Mouse (Mus musculus): ENCODE measurements around the gene Olfr1442.
"Not testable (repeated sequence)": the region's sequence is repeated elsewhere in the genome, so short reads cannot be mapped to it uniquely, and the experiment has no call there.

Gene Olfr1442

DNA sequence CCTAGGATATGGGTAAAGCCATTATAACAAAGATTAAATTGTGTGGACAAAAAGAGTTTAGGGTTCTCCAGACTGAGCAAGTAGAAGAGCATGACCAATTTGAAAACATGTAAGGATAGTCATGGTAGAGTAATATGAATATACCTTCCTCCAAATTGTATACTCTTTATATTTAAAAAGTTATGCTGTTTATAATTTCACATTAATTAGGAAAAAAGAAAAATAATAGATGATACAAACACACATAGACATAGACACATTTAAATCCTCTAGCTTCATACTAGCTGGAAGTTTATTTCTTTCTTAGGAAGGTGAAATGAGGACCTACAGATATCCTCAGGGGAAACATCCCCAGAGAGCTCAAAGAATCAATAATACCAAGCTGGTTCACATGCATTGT lies at the start of gene Olfr1442:
TSS of gene Olfr1442 (plus strand) at position 301 of the 400 bp plus-strand sequence.
- DNase-seq (ENCODE audit: low read depth, low spot score): no peak

DNA sequence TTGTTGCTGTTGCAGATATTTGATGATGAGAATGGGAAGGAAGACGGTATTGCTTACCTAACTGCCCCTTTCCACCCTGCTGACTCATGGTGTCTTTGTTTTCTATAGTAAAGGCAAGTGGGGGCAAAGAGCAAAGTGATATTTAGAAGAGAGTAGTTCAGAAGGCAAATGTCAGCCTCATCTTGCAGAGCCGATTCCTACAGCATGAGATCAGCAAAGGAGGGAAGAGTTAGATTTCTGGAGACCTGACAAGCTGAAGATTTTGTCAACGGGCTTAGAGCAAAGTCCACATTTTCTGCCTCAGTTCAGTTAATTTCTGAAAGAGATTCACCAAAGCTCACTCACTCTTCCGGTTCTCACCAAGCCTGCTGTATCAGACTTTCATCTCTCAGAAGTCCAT lies 37.1 kb upstream of the Olfr1442 start, which contains the start of gene Glyat:
TSS of gene Glyat (plus strand) at position 133 of the 400 bp plus-strand sequence.
- no peak for DNase-seq (ENCODE audit: low read depth, low spot score)

DNA sequence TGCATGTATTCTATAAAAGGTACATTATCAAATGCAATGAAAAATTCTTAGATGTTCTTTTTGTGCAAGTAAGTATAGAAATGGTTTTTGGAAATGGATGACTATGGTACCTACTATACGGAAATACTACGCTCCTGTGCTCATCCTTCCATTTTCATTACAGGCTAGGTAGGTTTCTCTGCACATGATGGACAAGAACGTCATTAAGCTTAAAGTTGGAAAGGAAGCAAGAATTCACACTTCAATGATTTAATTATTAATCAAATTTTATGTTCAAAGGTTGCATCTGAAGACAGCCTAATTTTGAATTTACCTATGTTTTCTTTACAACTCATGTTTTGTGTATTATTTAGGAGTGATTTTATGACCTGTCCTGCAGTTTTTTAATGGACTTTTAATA lies 36.0 kb upstream of the Olfr1442 start:
- no peak for DNase-seq (ENCODE audit: low read depth, low spot score)

DNA sequence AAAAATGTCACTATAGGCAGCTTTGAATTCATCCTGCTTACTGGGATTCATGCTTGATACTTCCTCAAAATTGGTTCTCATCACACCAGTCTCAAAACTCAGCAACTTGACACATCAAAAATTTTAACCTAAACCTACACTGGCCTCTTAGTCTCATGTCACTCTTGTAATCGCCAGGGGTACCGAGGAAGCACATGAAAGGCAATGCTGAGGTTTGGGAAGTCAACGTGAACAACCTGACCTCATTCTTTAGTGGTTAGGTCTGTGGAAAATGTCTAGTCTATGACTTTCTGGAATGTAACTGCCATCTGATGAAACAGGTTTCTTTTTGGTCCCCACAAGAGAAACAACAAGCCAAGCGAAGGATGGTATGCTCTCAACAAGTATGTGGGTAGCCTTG lies 35.3 kb upstream of the Olfr1442 start:
- no peak for DNase-seq (ENCODE audit: low read depth, low spot score)

DNA sequence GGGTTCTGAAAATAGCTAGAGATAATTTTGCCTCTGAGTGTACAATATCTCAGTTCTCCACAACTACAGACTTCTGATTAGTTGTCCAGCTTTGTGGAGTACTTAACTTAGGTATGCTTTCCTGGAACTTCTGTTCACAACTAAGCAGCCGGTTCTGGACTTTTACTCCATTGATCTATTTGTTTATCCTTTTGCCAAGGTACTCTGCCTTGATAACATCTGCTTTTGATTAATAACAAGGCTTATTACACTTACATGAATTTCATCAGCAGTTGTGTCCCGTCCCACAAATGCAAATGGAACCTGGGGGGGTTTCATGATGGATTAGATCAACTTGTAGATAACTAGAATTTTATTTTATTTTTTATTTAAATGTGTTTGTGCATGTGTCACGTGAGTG lies 33.4 kb upstream of the Olfr1442 start:
- no peak for DNase-seq (ENCODE audit: low read depth, low spot score)

DNA sequence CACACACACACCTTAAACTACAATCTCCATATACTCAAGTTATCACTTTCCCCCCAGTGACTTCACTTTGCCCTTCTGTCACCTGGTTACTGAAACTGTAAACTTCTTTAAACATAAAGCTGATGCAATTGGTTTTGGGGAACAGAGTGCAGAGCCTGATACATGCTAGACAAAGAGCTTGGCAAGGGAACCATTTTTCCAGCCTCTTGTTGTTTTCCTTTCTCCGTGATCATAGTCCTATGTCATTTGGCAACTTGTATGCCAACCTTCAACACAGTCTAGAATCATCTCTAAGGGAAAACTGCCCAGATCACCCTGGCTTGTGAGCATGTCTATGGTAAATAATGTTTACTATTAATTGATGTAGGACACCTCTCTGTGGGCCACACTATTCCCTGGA lies 32.2 kb upstream of the Olfr1442 start:
- no peak for DNase-seq (ENCODE audit: low read depth, low spot score)

DNA sequence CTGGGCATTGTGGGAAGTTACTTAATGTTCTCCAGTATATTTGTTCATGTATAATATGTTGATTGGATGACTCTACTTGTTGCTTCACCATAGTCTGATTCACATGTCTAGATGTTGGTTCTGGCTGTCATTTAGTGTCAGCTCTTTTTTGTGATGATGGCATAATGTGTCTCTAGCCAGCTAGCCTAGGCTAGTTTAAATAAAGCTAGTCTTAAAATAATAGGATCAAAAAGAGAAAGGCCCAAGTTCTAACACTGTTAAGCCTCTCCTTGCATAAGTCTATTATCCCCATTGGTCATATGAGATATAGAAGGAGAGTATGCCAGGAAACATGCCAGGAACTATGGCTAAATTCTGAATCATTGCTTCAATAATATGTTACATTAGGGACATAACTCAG lies 20.7 kb upstream of the Olfr1442 start:
- no peak for DNase-seq (ENCODE audit: low read depth, low spot score)

DNA sequence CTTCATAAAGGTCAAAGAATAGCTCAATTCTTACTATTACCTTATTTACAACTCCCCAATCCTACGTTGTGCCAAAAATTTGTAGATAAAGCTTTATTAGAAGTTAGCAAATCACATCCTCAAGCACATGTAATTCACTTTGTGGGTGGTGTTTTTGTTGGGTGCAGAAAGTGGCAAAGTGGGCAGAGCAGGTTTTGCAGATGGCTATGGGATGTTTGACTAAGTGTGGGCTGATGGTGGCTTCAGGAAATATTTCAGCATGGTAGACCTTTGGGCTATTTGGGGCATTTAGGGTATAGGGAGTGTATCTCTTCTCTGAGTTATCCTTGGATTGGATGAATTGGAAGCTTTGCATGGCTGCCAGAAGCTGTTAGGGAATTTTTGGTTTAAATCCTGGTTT lies 4.1 kb upstream of the Olfr1442 start:
- no peak for DNase-seq (ENCODE audit: low read depth, low spot score)

DNA sequence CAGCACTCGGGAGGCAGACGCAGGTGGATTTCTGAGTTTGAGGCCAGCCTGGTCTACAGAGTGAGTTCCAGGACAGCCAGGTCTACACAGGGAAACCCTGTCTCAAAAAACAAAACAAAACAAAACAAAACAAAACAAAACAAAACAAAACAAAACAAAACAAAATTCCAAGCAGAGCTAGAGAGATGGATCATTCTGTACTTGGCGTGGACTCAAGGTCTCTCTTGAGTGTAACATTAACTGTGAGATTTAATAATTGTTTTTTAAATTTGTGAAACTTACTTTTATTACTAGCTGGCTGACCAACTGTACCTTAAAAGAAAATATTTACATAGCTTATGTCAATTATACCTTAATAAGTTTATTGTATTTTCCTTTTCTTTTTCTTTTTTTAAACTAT lies 1.6 kb upstream of the Olfr1442 start:
- not testable (repeated sequence) for DNase-seq (ENCODE audit: low read depth, low spot score)

DNA sequence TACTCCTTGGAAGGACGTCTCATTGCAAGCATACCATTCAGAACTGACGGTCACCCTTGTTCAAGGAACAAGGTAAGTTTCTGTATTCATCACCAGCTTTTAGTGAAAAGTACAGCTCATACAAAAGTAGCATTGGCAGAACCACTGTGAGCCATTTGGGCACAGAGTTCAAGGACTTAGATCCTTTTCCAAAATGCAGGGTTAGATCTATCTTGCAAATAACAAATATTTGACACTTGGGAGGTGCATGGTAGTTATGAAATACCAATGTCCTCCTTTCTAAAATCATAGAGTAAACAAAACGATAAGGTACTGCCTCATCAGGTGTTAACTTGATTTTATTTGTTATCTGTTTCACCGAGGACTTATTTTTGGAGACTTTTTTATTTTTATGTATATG lies 812 bp downstream of the Olfr1442 start:
- DNase-seq (ENCODE audit: low read depth, low spot score): no peak

DNA sequence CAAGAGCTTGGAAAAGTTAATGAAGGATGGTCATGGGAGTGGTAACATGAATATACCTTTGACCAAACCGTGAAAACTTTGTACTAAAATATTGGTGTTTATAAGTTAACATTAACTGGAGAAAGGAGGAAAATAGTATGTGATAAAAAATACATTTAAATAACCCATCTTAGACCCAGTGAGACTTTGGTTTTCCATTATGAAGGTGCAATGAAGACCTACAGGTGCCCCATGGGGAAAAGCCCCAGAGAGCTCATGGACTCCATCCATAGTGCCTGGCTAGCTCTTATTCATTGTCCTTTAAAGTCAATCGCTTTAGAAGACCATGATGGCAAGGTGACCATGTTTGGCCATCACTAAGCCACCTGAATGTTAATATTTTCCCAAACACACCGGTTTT lies 7.6 kb downstream of the Olfr1442 start, which contains the start of gene Olfr1443:
TSS of gene Olfr1443 (plus strand) at position 301 of the 400 bp plus-strand sequence.
- no peak for DNase-seq (ENCODE audit: low read depth, low spot score)

DNA sequence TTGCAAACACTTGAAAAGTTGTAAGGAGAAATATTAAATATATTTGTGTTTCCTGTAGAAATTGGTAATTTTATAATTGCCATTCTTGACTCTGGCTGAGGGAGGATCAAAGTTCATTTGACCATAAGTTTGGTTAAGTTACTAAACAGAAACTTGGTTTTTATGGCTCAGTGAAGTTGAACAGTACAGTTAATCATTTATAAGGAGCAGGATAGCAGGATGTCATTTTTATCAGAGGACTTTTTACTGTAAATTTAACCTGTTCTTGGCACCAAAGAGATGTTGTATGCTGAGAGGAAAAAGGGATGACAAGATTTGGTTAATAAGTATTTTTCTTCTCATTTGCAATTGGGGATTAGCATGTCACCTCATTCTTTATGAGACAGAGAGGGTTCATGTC lies 14.4 kb downstream of the Olfr1442 start:
- DNase-seq (ENCODE audit: low read depth, low spot score): no peak

DNA sequence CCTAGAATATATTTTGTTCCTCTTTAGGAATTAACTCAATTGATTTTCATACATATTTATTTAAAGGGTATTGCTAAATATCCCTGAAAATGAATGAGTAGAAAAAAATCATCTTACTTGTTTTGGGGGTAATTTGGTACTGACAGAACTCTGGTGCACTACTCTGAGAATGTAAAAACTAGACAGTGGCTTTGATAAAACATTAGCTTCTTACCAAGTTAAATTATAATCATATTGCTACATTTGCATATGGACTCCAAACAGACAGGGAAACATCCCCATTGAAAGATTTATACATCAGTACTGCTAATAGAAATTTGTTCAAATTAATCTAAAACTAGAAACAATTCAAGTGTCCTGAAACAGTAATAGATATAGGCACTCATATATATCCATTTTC lies 15.0 kb downstream of the Olfr1442 start:
- DNase-seq (ENCODE audit: low read depth, low spot score): no peak

DNA sequence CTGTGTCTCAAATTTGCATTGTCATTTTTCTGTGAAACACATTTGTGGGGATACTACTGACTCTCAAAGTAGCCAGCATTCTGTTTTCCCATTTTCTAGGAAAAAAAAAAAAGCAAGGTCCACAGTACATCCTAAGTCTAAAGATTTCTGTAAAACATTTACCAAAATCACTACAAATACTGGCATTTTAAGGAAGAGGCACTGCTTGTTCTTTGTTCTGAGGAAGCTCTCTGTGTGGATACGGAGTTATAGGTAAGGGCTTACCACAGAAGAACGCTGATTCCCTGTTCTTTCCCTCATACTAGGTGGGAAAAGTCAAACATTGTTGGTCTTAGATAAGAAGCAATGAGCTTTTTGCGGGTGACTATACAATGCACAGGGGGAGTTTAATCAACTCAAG lies 25.4 kb downstream of the Olfr1442 start, which contains the start of gene Keg1:
TSS of gene Keg1 (plus strand) at position 197 of the 400 bp plus-strand sequence.
- DNase-seq (ENCODE audit: low read depth, low spot score): no peak

DNA sequence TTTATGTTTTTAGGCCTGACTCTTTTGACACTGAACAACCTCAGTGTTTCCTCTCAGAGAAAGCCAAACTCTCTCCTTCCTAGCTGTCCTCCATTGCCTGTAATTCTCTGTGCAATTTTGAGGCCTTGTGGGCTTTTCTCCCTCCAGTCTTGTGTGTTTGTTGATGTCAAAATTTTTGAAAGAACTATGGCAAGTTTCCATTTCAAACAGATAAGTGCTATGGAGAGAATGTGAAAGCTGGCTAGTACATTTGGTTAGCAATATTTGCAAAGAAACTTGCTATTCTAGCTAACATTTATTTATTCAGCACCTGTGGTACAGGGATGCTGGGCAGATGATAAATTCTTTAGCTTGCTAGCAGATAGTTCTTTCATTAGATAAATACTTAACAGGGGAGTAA lies 26.0 kb downstream of the Olfr1442 start:
- no peak for DNase-seq (ENCODE audit: low read depth, low spot score)

DNA sequence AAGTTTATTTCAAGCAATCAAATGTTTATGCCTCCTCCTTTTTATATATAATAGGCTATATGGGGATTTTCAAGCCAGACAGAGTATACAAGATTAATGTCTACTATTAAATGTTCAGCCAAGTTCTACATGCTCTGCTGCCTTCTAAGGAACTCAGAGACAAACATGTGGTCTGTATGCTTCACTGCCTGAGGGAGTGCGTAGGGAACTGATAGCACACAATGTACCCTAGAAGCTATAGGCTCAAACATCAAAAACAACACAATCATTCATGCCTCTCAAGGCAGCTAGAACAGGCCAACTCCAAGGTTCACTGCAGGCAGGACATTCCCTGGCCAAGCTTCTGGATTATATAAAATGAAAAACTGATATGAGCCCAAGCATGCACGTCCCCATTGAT lies 38.2 kb downstream of the Olfr1442 start:
- DNase-seq (ENCODE audit: low read depth, low spot score): no peak

DNA sequence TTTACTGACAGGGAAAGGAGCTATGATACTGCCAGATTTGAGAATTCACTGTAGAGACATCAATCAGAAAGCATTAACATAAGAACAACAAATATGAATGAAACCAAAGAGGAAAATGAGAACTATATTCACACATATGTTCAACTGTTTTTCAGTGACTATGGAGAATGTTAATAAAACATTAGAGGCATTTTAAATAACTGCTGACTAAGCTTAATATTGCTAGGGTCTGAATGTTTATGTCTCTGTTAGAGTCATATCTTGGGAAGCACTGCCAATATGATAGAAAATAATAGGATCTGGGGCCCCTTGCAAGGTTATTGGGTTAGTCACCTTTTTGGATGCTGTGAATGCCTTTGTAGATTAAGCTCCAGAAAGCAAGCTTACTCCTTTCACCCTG lies 38.7 kb downstream of the Olfr1442 start:
- DNase-seq (ENCODE audit: low read depth, low spot score): no peak

DNA sequence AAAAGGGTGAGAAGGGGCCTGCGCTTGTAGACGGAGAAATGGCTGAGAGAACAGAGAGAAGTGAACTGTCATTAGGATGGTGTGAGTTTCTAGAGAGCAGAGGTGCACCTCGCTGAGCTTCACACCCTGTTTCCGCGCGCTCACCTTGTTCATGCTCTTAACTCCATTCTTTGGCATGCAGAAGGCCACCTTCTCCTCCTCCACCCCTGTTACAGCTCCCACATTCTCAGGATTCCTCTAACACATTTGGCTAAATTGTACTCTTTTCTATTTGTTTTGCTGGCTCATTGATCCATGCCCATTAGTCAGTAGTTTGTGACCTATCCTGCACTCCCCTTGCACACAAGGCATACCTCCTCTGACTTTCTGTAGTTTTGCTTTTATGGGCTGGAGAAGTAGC lies 49.0 kb downstream of the Olfr1442 start:
- DNase-seq (ENCODE audit: low read depth, low spot score): no peak

DNA sequence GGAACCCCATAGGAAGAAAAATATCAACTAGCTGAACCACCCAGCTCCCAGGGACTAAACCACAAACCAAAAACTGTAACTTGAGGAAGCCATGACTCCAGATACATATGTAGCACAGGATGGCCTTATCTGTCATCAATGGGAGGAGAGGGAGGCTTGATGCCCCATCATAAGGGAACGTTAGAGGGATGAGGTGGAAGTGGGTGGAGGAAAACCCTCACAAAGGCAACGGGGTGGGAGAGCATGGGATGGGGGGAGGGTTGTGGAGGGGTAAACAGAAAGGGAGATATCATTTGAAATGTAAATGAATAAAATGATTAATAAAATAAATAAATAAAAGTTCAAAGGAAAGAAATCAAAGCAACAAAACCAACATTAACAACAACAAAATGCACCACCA lies 50.2 kb downstream of the Olfr1442 start:
- DNase-seq (ENCODE audit: low read depth, low spot score): no peak

DNA sequence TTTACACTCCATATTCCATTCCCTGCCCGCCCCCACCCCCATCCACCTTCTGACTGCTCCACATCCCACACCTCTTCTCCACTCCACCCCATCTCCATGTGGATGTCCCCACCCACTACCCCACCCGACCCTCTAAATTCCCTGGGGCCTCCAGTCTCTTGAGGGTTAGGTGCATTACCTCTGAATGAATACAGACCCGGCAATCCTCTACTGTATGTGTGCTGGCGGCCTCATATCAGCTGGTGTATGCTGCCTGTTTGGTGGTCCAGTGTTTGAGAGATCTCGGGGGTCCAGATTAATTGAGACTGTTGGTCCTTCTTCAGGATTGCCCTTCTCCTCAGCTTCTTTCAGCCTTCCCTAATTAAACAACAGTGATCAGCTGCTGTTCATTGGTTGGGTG lies 50.7 kb downstream of the Olfr1442 start:
- DNase-seq (ENCODE audit: low read depth, low spot score): not testable (repeated sequence)

DNA sequence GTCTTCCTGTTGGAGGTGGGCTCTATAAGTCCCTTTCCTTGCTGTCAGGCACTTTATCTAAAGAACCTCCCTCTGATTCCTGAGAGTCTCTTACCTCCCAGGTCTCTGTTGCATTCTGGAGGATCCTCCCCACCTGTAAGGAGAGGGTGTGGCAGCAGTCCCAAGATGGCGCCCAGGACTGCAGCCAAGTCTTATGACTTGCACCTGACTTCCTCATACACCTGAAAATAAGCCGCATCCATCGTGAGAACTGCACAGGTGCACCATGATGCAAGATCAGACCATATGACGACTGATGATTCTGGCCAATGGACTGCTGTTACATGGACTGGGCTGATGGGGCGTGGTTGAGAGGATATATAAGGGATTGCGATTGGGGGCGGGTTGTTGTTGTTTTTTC lies 51.4 kb downstream of the Olfr1442 start:
- not testable (repeated sequence) for DNase-seq (ENCODE audit: low read depth, low spot score)

DNA sequence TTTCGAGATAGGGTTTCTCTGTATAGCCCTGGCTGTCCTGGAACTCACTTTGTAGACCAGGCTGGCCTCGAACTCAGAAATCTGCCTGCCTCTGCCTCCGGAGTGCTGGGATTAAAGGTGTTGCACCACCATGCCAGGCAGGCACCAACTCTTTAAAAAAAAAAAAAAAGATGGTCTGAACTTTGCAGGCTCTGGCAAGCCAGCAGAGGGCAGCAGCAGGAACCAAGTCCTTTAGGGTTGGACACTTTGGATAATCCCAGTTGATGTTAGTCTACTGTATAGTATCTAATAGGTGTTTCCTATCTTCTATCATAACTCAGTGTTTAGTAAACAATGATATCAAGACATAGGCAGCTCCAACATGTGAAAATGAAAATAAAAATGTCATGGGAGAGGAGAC lies 52.1 kb downstream of the Olfr1442 start:
- no peak for DNase-seq (ENCODE audit: low read depth, low spot score)

DNA sequence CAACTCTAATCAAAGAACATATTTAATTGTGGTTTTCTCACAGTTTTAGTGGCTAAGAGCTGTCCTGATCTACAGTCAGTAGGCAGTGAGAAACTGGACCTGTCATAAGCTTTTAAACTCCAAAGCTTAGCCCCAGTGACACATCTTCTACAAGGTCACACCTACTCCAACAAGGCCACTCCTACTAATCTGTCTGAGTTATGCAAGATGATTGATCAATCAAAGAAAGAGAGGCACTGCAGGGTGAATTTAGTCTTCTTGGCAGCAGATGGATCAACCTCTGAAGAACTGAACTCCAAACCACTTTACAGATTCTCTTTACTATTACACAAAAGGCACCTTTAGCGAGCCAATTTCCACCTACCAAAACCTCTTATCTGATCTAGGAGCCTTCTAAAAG lies 55.6 kb downstream of the Olfr1442 start:
- no peak for DNase-seq (ENCODE audit: low read depth, low spot score)

All from telencephalon, adult 2 months (tissue).